Mouse (Mus musculus): ENCODE measurements around the gene Chp1. TPM values are rescaled to one million over a fixed set of nuclear protein-coding genes. Genes with fewer than 3 reads are reported as not detected.
A peak's percentile ranks its signal among the peaks of the same experiment; 100 is the strongest.
"Not testable (repeated sequence)": the region's sequence is repeated elsewhere in the genome, so short reads cannot be mapped to it uniquely, and the experiment has no call there.

Chp1 gene
- polyA plus RNA-seq, 1 experiment from 2014 or later: 129 TPM

GRCm38 (mm10) chr2:119603909-119604308 lies 56.4 kb downstream of the Chp1 start:
- DNase-seq (ENCODE audit: low spot score) (no peak), ATAC-seq (no peak)
- Histone ChIP-seq H3K4me3 (ENCODE audit: low read depth, low read length) (no peak overlapping the region), H3K27ac (ENCODE audit: low read length) (no peak overlapping the region), H3K4me2 (replicated peaks; ENCODE audit: low read depth, low read length) (no peak overlapping the region), H3K4me1 (ENCODE audit: insufficient read depth, low read depth, low read length) (no peaks in the 10 kb centered on the region), H3K9me3 (ENCODE audit: low read length) (no peaks in the 10 kb centered on the region), H3K36me3 (ENCODE audit: insufficient read depth, low read length) (no peaks in the 10 kb centered on the region), H3K9ac (replicated peaks; ENCODE audit: low read depth) (no peak overlapping the region), H3K27me3 (replicated peaks; ENCODE audit: insufficient read depth, low read length) (no peaks in the 10 kb centered on the region)
- WGBS: 36% methylated on average over 2 of the region's 2 CpGs
- TF ChIP-seq CTCF (IDR thresholded peaks at IDR 0.05): no peak
- no peak for TF ChIP-seq EP300 (IDR thresholded peaks at IDR 0.05)

- Histone ChIP-seq H3K9me3 (ENCODE audit: low read length) (no peaks in the 10 kb centered on the region), H3K4me2 (replicated peaks; ENCODE audit: low read depth, low read length) (no peak overlapping the region), H3K27ac (ENCODE audit: low read length) (no peak overlapping the region), H3K9ac (replicated peaks; ENCODE audit: low read depth) (no peak overlapping the region), H3K4me3 (ENCODE audit: low read depth, low read length) (no peak overlapping the region), H3K36me3 (ENCODE audit: insufficient read depth, low read length) (no peaks in the 10 kb centered on the region), H3K27me3 (replicated peaks; ENCODE audit: insufficient read depth, low read length) (no peaks in the 10 kb centered on the region), H3K4me1 (ENCODE audit: insufficient read depth, low read depth, low read length) (no peaks in the 10 kb centered on the region)
- ATAC-seq (no peak), DNase-seq (ENCODE audit: low spot score) (no peak)
- WGBS: 83% methylated on average over 6 of the region's 6 CpGs
- no peak for TF ChIP-seq EP300 (IDR thresholded peaks at IDR 0.05)
Measured at GRCm38 (mm10) chr2:119605361-119605973, 58.0 kb downstream of the Chp1 start.

- Histone ChIP-seq H3K4me1 (ENCODE audit: insufficient read depth, low read depth, low read length) (no peaks in the 10 kb centered on the region), H3K27me3 (replicated peaks; ENCODE audit: insufficient read depth, low read length) (no peaks in the 10 kb centered on the region), H3K4me3 (ENCODE audit: low read depth, low read length) (no peak overlapping the region), H3K9ac (replicated peaks; ENCODE audit: low read depth) (no peak overlapping the region), H3K36me3 (ENCODE audit: insufficient read depth, low read length) (no peaks in the 10 kb centered on the region), H3K27ac (ENCODE audit: low read length) (no peak overlapping the region), H3K4me2 (replicated peaks; ENCODE audit: low read depth, low read length) (no peak overlapping the region), H3K9me3 (ENCODE audit: low read length) (no peaks in the 10 kb centered on the region)
- no peak; the same call in 1 of the 2 replicates for ATAC-seq
- TF ChIP-seq EP300 (IDR thresholded peaks at IDR 0.05) (no peak), CTCF (IDR thresholded peaks at IDR 0.05) (peak; percentile 56)
- 81% methylated on average over 4 of the region's 4 CpGs for WGBS
- DNase-seq (ENCODE audit: low spot score): peak; percentile 38
Measured at GRCm38 (mm10) chr2:119607023-119607422, 59.5 kb downstream of the Chp1 start.

GRCm38 (mm10) chr2:119617841-119618198 lies 70.3 kb downstream of the Chp1 start:
- Histone ChIP-seq H3K27ac (ENCODE audit: low read length) (0 out of 2 replicates have a peak overlapping the region, but pooled peaks have one; percentile 43), H3K4me3 (ENCODE audit: low read depth, low read length) (peak overlapping the region; percentile 86), H3K36me3 (ENCODE audit: insufficient read depth, low read length) (no peaks in the 10 kb centered on the region), H3K9ac (replicated peaks; ENCODE audit: low read depth) (peak overlapping the region; percentile 46; the same call in 1 of the 2 replicates), H3K27me3 (replicated peaks; ENCODE audit: insufficient read depth, low read length) (no peaks in the 10 kb centered on the region), H3K4me1 (ENCODE audit: insufficient read depth, low read depth, low read length) (peaks cover 8% of the 10 kb centered on the region; the same call in 1 of the 2 replicates), H3K4me2 (replicated peaks; ENCODE audit: low read depth, low read length) (peak overlapping the region; percentile 96), H3K9me3 (ENCODE audit: low read length) (no peaks in the 10 kb centered on the region)
- DNase-seq (ENCODE audit: low spot score) (no peak), ATAC-seq (no peak)
- WGBS: 1% methylated on average over 13 of the region's 13 CpGs
- no peak for TF ChIP-seq EP300 (IDR thresholded peaks at IDR 0.05)

- under 1% methylated on average over 55 of the region's 55 CpGs for WGBS
- Histone ChIP-seq H3K27me3 (replicated peaks; ENCODE audit: insufficient read depth, low read length) (no peaks in the 10 kb centered on the region), H3K9ac (replicated peaks; ENCODE audit: low read depth) (peak within 1 kb of the TSS; percentile 46; the same call in 1 of the 2 replicates), H3K27ac (ENCODE audit: low read length) (0 out of 2 replicates have a peak within 1 kb of the TSS, but pooled peaks have one; percentile 43), H3K4me2 (replicated peaks; ENCODE audit: low read depth, low read length) (peak within 1 kb of the TSS; percentile 96), H3K4me3 (ENCODE audit: low read depth, low read length) (peak within 1 kb of the TSS; percentile 86), H3K9me3 (ENCODE audit: low read length) (no peaks in the 10 kb centered on the region), H3K4me1 (ENCODE audit: insufficient read depth, low read depth, low read length) (peaks cover 8% of the 10 kb centered on the region; the same call in 1 of the 2 replicates), H3K36me3 (ENCODE audit: insufficient read depth, low read length) (no peaks in the 10 kb centered on the region)
- ATAC-seq: peak; percentile 100
- DNase-seq (ENCODE audit: low spot score): peak; percentile 99
- TF ChIP-seq EP300 (IDR thresholded peaks at IDR 0.05) (no peak), CTCF (IDR thresholded peaks at IDR 0.05) (no peak)
Measured at GRCm38 (mm10) chr2:119618199-119618982, 70.9 kb downstream of the Chp1 start, which contains the start of the genes Nusap1 and Oip5. Gene Nusap1 (plus strand): TSS chr2:119618298. Gene Oip5 (minus strand): TSS chr2:119618469.

GRCm38 (mm10) chr2:119619002-119619401 lies 71.5 kb downstream of the Chp1 start:
- WGBS: 4% methylated on average over 6 of the region's 6 CpGs
- H3K9ac ChIP-seq (replicated peaks; ENCODE audit: low read depth); ATAC-seq; H3K27me3 ChIP-seq (replicated peaks; ENCODE audit: insufficient read depth, low read length); H3K36me3 ChIP-seq (ENCODE audit: insufficient read depth, low read length); H3K9me3 ChIP-seq (ENCODE audit: low read length); DNase-seq (ENCODE audit: low spot score); H3K4me1 ChIP-seq (ENCODE audit: insufficient read depth, low read depth, low read length); H3K27ac ChIP-seq (ENCODE audit: low read length): not testable (repeated sequence)
- Histone ChIP-seq H3K4me3 (ENCODE audit: low read depth, low read length) (peak overlapping the region; percentile 86), H3K4me2 (replicated peaks; ENCODE audit: low read depth, low read length) (peak overlapping the region; percentile 87)
